Mouse (Mus musculus) bone marrow, adult 2 months (tissue): ENCODE data around the gene Wwc1. TPM values are rescaled to one million over a fixed set of nuclear protein-coding genes. Genes with fewer than 3 reads are reported as not detected.
A peak's percentile ranks its signal among the peaks of the same experiment; 100 is the strongest.

Experiments used
- H3K27ac ChIP-seq: fragments of 200-500 bp; 2 replicates; pipeline ENCODE4 v1.5.1; 2012; ENCODE audit warnings: low read depth, mild to moderate bottlenecking, control low read depth, inconsistent platforms, low read length; ENCODE audit not compliant: control insufficient read depth, poor library complexity, insufficient read depth
- H3K4me1 ChIP-seq: fragments of 200-500 bp; 2 replicates; pipeline ENCODE4 v1.6.1; 2011; ENCODE audit warnings: low read length; ENCODE audit not compliant: control insufficient read depth, insufficient read depth
- H3K4me3 ChIP-seq: fragments of 200-500 bp; replicated peaks from 2 replicates; pipeline ENCODE3; 2011; ENCODE audit warnings: mild to moderate bottlenecking, low read depth, low read length, control low read depth; ENCODE audit not compliant: control insufficient read depth
- CTCF ChIP-seq: fragments of 200-500 bp; IDR thresholded peaks from 2 replicates; pipeline ENCODE4 v1.5.1; 2011; ENCODE audit warnings: low read length, control low read depth; ENCODE audit not compliant: control insufficient read depth, insufficient read depth
- POLR2A ChIP-seq: fragments of 200-500 bp; IDR thresholded peaks from 2 replicates; pipeline ENCODE4 v1.6.1; 2011; ENCODE audit warnings: low read depth, mild to moderate bottlenecking, control low read depth, low read length, borderline replicate concordance; ENCODE audit not compliant: control insufficient read depth
- WGBS: fragments of 180-500 bp; shearing (Covaris S2); methylation state at CpG from one replicate; pipeline ENCODE4 v1.1.7; 2018; 5-methylcytosine and 5-hydroxymethylcytosine counted together
- polyA plus RNA-seq: library from polyadenylated mRNA; stranded (reverse); fragments of >200 nt; gene quantifications from 2 replicates; pipeline ENCODE4 v1.2.4, GENCODE M21; 2011; ENCODE audit warnings: low replicate concordance; ENCODE audit not compliant: missing spikeins, insufficient read depth, insufficient read length

Wwc1 gene
- polyA plus RNA-seq, 1 experiment: 0.77 TPM

DNA sequence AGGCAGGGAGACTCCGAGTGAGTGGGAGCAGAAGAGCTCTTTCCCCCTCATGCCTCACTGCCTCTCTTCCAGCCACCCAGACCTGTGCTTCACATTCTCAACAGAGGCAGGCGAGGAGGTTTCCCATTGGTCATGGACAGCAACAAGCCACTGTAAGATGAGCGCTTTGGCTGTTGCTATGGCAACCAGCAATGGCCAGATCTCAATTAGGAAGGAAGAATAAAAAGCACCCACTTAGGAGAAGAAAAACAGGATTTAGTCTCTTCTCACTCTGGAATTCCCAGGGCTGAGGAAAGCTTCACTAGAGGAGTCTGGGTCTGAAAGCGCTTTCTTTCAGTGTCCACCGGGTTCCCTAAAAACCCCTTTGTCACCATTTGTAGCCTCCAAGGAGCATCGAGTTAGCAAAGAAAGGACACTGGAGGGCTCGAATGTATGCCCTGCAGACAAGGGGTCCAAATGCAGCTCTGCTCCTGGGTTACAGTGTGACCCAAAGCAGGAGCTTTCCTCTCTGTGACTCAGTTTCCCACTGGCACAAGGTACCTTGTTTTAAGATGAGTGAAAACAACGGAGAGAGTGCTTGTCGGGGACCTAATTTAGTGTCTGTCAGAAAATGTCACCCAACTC, 115.2 kb downstream of the Wwc1 start:
- TF ChIP-seq POLR2A (no peak), CTCF (no peak)
- no peaks in the 10 kb centered on the region for H3K4me1 ChIP-seq
- 50% methylated on average over 9 of the region's 9 CpGs for WGBS
- no peak overlapping the region for H3K4me3 ChIP-seq
- no peak overlapping the region for H3K27ac ChIP-seq

DNA sequence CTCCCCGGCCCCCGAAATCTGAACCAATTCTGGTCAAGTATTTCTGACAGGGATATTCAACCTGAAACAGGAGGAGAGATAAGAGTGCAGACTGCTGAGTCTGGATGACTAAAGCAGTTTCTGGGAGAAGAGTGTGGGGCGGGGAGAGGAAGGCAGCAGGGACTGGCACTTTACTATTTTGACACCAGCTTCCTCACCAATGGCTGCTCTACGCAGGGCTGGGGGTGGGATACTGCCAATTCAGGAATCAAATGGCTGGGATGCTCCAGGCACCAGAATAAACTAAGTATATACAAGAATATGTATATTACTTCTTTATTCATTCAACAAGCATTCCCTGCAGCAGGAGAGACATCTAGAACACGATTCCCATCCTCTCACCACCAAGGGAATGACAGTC, 116.7 kb downstream of the Wwc1 start:
- no peak for TF ChIP-seq POLR2A
- WGBS: 77% methylated on average over 5 of the region's 5 CpGs
- H3K4me1 ChIP-seq: no peaks in the 10 kb centered on the region
- no peak overlapping the region for H3K4me3 ChIP-seq
- H3K27ac ChIP-seq: no peak overlapping the region

DNA sequence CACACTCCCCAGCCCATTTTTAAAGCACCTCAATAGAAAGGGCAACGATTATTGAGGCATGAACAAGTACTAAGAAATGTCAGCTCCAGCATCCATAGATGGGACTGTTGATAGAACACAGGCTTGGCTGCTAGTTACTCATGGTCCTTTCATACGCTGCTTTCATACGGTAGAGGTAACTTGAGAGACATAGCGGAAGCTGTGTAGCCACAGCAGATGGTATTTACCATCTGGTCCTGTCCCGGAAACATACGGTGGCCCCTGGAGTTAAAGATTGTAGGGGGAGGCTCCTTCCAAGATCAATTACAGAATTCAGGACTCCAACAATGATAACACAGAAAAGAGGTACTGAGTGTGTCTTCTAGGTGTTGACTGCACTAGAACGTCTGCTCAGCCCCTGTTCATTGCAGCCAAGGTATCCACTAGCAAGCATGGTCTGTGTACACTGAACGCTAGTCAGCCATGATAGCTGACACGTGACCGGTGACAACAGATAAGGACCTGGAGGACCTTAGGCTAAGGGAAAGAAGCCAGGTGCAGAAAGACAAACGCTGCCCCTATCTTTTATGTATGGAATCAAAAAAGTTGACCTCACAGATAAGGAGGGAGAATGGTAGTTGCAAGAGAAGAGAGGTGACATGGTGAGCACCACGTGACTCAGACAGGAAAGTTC, 122.8 kb downstream of the Wwc1 start:
- H3K4me3 ChIP-seq: no peak overlapping the region
- H3K4me1 ChIP-seq: no peaks in the 10 kb centered on the region
- WGBS: 77% methylated on average over 12 of the region's 12 CpGs
- TF ChIP-seq POLR2A: no peak
- no peak for TF ChIP-seq CTCF
- no peak overlapping the region for H3K27ac ChIP-seq

DNA sequence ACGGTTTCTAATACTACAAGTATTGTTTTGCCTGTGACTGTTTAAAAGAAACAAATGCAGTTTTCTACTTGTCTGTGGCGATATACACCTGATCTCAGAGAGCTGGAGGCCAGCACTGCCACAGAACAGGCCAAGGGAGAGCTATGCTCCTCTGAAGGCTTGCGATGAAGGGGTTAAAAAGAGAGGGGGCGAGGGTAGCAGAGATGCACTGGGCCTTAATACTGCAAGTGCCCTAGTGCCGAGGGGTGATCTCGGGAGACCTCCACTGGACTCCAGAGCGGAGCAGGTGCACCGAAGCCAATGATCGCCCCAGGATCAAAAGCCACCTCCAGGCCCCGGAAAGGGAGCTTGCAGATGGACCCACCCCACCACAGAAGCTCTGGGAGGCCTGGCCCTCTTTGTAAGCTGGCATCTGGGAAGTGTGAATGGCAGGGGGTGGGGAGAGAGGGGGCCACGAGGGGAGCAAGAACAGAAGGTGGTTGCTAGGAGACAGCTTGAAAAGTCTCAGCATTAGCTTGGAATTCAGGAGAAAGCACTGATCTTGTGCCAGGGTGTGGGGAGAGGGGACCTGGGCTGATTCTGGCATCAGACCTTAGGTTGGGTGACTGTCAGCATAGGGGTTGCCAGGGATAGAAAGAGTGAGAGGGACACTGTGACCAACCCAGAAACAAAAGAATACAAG, 123.8 kb downstream of the Wwc1 start:
- TF ChIP-seq POLR2A: no peak
- TF ChIP-seq CTCF: no peak
- Histone ChIP-seq H3K4me1 (no peaks in the 10 kb centered on the region), H3K27ac (no peak overlapping the region), H3K4me3 (no peak overlapping the region)
- WGBS: 68% methylated on average over 11 of the region's 11 CpGs

DNA sequence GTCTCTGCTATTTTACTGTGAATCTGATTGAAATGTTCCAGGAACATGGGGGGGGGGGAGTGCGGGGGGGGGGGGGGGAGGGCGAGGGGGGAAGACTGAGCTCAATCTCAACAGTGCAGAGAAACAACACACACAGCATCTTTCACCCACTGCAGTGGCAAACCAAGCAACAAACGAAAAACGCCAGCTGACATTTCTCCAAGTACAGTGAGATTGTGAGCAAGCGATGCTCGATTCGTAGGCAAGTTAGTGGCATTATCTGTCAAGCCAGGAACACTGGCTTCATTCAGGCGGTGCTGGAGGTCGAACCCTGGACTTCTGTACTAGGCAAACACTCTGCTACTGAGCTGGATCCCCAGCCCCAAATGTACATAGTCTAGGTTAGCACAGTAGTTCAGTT, 124.8 kb downstream of the Wwc1 start:
- Histone ChIP-seq H3K4me3 (no peak overlapping the region), H3K27ac (no peak overlapping the region), H3K4me1 (no peaks in the 10 kb centered on the region)
- TF ChIP-seq POLR2A: no peak
- no peak for TF ChIP-seq CTCF
- 80% methylated on average over 8 of the region's 9 CpGs for WGBS

DNA sequence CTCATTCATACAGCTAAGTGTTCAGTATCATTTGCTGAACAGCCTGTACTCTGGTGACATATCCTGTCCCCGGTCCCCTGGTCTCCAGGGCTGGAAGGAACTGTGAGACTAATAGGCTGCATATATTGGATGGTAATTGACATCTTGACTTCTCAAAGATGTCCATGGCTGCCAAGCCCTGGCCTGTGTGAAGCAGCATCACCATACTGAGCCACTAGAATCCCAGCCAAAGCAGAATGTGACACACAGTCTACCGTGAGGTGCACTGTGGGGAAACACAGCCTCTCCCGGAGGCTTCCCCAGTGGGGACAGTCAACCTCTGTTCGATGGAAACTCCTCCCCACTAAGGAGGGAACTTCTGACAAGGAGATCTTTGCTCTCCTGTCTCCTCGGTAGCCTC, 125.4 kb downstream of the Wwc1 start:
- no peak overlapping the region for H3K4me3 ChIP-seq
- TF ChIP-seq POLR2A (no peak), CTCF (no peak)
- no peak overlapping the region for H3K27ac ChIP-seq
- WGBS: 79% methylated on average over 5 of the region's 5 CpGs
- H3K4me1 ChIP-seq: no peaks in the 10 kb centered on the region

DNA sequence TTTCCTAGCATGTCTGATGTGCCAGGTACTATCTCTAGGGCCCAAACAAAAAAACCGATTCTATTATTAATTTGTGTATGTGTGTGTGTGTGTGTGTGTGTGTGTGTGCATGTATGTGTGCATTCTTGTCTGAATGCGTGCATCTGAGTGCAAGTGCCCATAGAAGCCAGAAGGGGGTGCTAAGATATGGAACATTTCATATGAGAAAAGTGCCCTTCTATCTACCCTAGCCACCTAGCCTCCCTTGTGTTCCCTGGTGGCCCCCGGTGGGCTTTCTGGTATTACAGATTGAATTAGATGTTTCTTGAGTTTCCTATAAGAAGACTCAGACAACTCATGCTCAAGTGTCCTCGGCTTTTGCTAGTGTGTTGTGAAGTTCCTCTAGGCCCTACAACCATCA, 126.7 kb downstream of the Wwc1 start:
- Histone ChIP-seq H3K4me3 (no peak overlapping the region), H3K4me1 (no peaks in the 10 kb centered on the region), H3K27ac (no peak overlapping the region)
- 84% methylated on average over 4 of the region's 4 CpGs for WGBS
- no peak for TF ChIP-seq POLR2A

DNA sequence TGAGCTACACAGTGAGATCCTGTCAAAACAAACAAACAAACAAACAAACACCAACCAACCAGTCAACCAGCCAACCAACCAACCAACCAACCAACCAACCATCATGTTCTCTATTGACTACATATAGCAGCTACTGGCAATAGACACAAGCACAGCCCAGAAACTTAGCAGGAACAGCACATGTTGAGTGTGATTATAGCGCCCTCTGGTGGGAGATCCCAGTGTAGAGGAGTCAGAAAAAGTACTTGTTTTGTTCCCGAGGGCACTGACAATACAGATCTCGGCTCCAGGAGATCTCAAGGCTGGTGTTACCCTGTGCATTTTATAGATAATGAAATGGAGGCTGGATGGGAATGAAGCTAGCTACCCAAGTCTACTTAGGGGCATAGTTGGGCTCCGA, 127.6 kb downstream of the Wwc1 start:
- Histone ChIP-seq H3K27ac (no peak overlapping the region), H3K4me1 (no peaks in the 10 kb centered on the region), H3K4me3 (no peak overlapping the region)
- 45% methylated on average over 4 of the region's 4 CpGs for WGBS
- TF ChIP-seq CTCF (peak; percentile 28; the same call in 1 of the 2 replicates), POLR2A (no peak)
